Mouse (Mus musculus): Measurements from ENCODE around the gene Dmwd.

- TF ChIP-seq CTCF (conservative IDR thresholded peaks at IDR 0.05; ENCODE audit: insufficient read depth, insufficient read length, low read depth, low read length) = no peak
- no peak for TF ChIP-seq POLR2A (IDR thresholded peaks at IDR 0.05; ENCODE audit: low read depth, low read length)
Measured at GRCm38 (mm10) chr7:19086760-19087159, 10.7 kb downstream of the Dmwd start.
